Mouse (Mus musculus) midbrain, embryonic 11.5 days (tissue): ENCODE measurements around the gene Pitx2. TPM values are rescaled to one million over a fixed set of nuclear protein-coding genes. Genes with fewer than 3 reads are reported as not detected.
A peak's percentile ranks its signal among the peaks of the same experiment; 100 is the strongest.

Source experiments
- ATAC-seq: fragments of 200-750 bp; cut with Nextera tagmentation; 2 replicates; pipeline ENCODE4 v1.8.0; 2017; ENCODE audit warnings: moderate TSS enrichment, moderate library complexity; ENCODE audit not compliant: low FRiP score
- DNase-seq: peaks from one replicate; pipeline ENCODE4 v3.0.0; 2015; ENCODE audit warnings: low spot score; ENCODE audit errors: missing footprints
- H3K27ac ChIP-seq: fragments of 300-500 bp; sonication (generic); 2 replicates; pipeline ENCODE4 v1.5.1; 2014; ENCODE audit warnings: low read depth, low read length
- H3K27me3 ChIP-seq: fragments of 300-500 bp; sonication (generic); 2 replicates; pipeline ENCODE4 v1.6.1; 2014; ENCODE audit warnings: mild to moderate bottlenecking, low read length, moderate library complexity, mixed read lengths; ENCODE audit not compliant: control insufficient read depth, insufficient read depth
- H3K36me3 ChIP-seq: fragments of 300-500 bp; sonication (generic); 2 replicates; pipeline ENCODE4 v1.6.1; 2014; ENCODE audit warnings: mild to moderate bottlenecking, low read length, moderate library complexity, mixed read lengths; ENCODE audit not compliant: control insufficient read depth, insufficient read depth
- H3K4me1 ChIP-seq: fragments of 300-500 bp; sonication (generic); 2 replicates; pipeline ENCODE4 v1.6.1; 2014; ENCODE audit warnings: low read length; ENCODE audit not compliant: control insufficient read depth, insufficient read depth
- H3K4me2 ChIP-seq: fragments of 300-500 bp; sonication (generic); 2 replicates; pipeline ENCODE4 v1.6.1; 2014; ENCODE audit warnings: mild to moderate bottlenecking, moderate library complexity
- H3K4me3 ChIP-seq: fragments of 300-500 bp; sonication (generic); 2 replicates; pipeline ENCODE4 v1.5.1; 2014; ENCODE audit warnings: low read depth, low read length
- H3K9ac ChIP-seq: fragments of 300-500 bp; sonication (generic); 2 replicates; pipeline ENCODE4 v1.6.1; 2014; ENCODE audit warnings: low read length
- H3K9me3 ChIP-seq: fragments of 300-500 bp; sonication (generic); 2 replicates; pipeline ENCODE4 v1.6.1; 2016; ENCODE audit warnings: low read length; ENCODE audit not compliant: control insufficient read depth
- WGBS: fragments of 180-500 bp; shearing (Covaris S2); extraction: QIAGEN DNeasy Blood & Tissue Kit; methylation state at CpG from one replicate; pipeline ENCODE4 v1.1.7; 2014; 5-methylcytosine and 5-hydroxymethylcytosine counted together
- polyA plus RNA-seq: library from polyadenylated mRNA; unstranded; fragments of >200 nt; fragmentation: Nextera tagmentation; extraction: Ambion mirVana; gene quantifications from 2 replicates; pipeline ENCODE4 v1.2.1, GENCODE M21; 2014

Pitx2 gene
- polyA plus RNA-seq, 1 experiment from 2014 or later, result 53.7 TPM

DNA sequence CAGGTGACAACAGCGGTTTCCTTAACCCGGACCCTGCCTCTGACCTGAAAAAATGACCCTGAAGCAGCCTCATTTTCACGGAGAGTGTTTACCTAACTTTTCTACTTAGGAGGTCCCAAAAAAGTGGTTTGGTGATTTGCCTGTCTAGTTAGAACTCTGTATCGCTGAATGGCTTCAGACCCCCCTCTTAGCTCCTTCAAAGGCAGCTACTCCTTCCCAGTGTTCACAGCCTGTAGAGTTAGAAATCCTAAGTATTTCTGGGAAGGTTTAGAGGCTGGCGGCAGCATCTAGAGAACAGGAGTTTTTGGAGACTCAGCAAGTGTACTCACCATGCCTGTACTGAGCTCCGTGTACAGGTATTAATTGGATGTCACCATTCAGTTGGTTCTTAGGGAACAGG is 27.0 kb downstream of the Pitx2 start:
- no peak for ATAC-seq
- peak; percentile 94 for DNase-seq
- Histone ChIP-seq H3K27me3 (peaks cover 72% of the 10 kb centered on the region), H3K4me3 (no peak overlapping the region), H3K9ac (no peak overlapping the region), H3K4me1 (peaks cover 5% of the 10 kb centered on the region; the same call in 1 of the 2 replicates), H3K27ac (no peak overlapping the region), H3K36me3 (no peaks in the 10 kb centered on the region), H3K9me3 (no peaks in the 10 kb centered on the region), H3K4me2 (no peak overlapping the region)
- under 1% methylated on average over 6 of the region's 6 CpGs for WGBS

DNA sequence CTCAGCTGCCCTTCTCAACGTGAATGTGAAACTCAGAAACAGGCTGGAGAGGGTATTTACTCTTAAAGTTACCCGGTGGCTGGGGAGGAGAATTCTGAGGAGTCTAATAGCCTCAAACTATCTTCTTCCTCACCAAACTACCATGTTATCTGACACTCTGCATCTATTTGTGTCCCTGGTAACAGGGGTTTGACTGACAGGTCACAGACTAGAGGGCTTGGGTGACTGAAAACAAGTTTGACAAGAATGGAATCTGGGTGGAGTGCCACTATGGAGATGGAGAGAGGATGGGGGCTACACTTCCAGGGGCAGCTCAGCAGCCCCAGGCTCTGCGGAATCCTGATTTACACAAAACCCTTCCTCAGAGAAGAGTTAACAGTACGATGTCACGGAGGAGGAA is 27.7 kb downstream of the Pitx2 start:
- no peaks in the 10 kb centered on the region for H3K9me3 ChIP-seq
- ATAC-seq, result no peak
- H3K27ac ChIP-seq, result no peak overlapping the region
- H3K4me2 ChIP-seq, result no peak overlapping the region
- H3K4me1 ChIP-seq, result peaks cover 5% of the 10 kb centered on the region; the same call in 1 of the 2 replicates
- WGBS, result 3% methylated on average over 5 of the region's 5 CpGs
- H3K36me3 ChIP-seq, result no peaks in the 10 kb centered on the region
- peak; percentile 88 for DNase-seq
- H3K9ac ChIP-seq, result no peak overlapping the region
- no peak overlapping the region for H3K4me3 ChIP-seq
- H3K27me3 ChIP-seq, result peaks cover 65% of the 10 kb centered on the region

DNA sequence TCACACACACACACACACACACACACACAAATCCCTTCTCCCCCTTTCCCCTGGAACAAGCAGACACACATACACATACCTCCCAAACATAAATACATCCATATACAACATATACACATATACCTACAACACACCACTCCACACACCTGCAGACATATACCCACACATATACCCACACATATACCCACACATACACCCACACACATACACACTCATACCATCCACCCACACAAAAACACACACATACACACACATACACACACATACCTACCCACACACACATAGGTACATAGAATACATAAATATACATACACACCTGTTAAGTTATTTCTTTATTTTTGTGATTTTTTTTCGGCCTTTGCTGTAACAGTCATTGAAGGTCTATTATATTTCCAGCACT is 38.3 kb downstream of the Pitx2 start:
- ATAC-seq (no peak), DNase-seq (no peak)
- H3K27ac ChIP-seq, result no peak overlapping the region
- H3K27me3 ChIP-seq, result no peaks in the 10 kb centered on the region
- no peak overlapping the region for H3K9ac ChIP-seq
- no peaks in the 10 kb centered on the region for H3K36me3 ChIP-seq
- H3K9me3 ChIP-seq, result no peaks in the 10 kb centered on the region
- H3K4me2 ChIP-seq, result no peak overlapping the region
- no peak overlapping the region for H3K4me3 ChIP-seq
- no peaks in the 10 kb centered on the region for H3K4me1 ChIP-seq
- 87% methylated on average over 1 of the region's 1 CpGs for WGBS

DNA sequence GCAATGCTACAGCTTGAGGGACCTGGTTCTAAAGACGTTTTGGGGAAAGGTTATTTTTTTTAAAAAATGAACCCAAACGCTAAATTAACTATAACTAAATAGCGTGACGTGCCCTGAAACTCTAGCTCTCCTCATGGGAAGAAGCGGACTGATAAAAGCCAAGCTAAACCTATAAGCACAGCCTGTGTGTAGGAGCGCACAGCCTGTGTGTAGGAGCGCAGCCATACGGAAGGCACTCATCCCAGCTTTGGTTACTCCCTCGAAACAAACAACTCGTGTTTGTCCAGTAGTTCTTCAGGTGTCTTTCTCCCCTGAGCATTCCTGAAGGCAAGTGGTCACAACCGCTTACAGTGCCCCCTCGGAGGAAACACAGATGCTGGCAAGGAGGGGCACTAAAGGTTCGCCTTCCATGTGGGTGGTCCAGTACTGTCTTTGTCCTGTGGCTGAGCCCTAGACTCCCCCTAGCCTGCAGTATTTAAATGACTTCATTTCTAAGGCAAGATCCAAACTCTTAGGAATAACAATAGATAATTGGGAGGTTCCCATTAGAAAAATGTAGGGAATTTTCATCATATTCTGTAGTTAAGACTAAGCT is 39.1 kb downstream of the Pitx2 start:
- no peak overlapping the region for H3K4me3 ChIP-seq
- ATAC-seq (no peak), DNase-seq (no peak)
- H3K27ac ChIP-seq, result no peak overlapping the region
- H3K9me3 ChIP-seq, result no peaks in the 10 kb centered on the region
- peak overlapping the region; percentile 1; the same call in 1 of the 2 replicates for H3K4me2 ChIP-seq
- no peaks in the 10 kb centered on the region for H3K36me3 ChIP-seq
- 29% methylated on average over 13 of the region's 13 CpGs for WGBS
- no peak overlapping the region for H3K9ac ChIP-seq
- H3K27me3 ChIP-seq, result no peaks in the 10 kb centered on the region
- no peaks in the 10 kb centered on the region for H3K4me1 ChIP-seq

DNA sequence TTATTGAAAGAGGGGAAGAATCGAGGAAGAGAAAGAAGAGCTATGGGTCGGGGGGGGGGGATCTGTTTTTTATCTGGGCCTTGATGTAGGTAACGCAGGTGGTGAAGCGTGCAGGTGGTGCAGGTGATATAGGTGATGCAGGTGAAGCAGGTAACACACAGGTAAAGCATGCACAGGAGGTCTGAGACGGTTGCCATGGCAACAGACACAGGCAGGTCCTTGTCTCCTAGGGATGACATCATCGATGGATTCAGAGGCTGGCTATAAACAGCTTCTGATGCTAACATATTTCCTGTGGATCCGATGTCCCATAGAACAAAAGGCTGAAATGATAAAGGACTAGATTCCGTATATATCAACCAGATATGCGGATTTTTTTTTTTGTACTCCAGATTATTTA is 51.3 kb downstream of the Pitx2 start:
- H3K36me3 ChIP-seq, result no peaks in the 10 kb centered on the region
- H3K4me3 ChIP-seq, result no peak overlapping the region
- H3K4me1 ChIP-seq, result no peaks in the 10 kb centered on the region
- H3K9ac ChIP-seq, result no peak overlapping the region
- no peaks in the 10 kb centered on the region for H3K9me3 ChIP-seq
- H3K27ac ChIP-seq, result no peak overlapping the region
- no peak overlapping the region for H3K4me2 ChIP-seq
- 86% methylated on average over 9 of the region's 9 CpGs for whole genome bisulfite sequencing
- H3K27me3 ChIP-seq, result no peaks in the 10 kb centered on the region
- no peak for ATAC-seq
- no peak for DNase-seq

DNA sequence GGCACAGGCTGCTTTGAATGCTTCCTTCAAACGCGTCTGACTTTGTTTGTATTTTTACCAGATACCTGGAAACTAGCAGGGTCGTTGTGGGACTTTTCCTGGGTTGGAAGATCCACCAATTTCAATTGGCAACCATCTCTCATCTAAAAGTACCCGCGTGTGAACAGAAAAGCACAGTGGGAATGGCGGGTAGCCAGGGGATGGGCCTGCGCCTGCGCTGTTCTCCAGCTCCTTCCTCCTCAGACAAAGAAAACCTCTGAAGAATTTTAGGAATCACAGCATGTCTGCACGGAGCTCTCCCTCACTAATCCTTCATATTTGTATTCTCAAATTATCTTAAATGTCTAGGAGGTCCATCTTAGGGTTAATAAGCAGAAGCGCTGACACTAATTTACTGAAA is 54.6 kb downstream of the Pitx2 start:
- ATAC-seq (no peak), DNase-seq (no peak)
- H3K27me3 ChIP-seq, result no peaks in the 10 kb centered on the region
- no peak overlapping the region for H3K4me2 ChIP-seq
- 52% methylated on average over 10 of the region's 10 CpGs for WGBS
- H3K4me3 ChIP-seq, result no peak overlapping the region
- H3K9ac ChIP-seq, result no peak overlapping the region
- no peaks in the 10 kb centered on the region for H3K4me1 ChIP-seq
- no peak overlapping the region for H3K27ac ChIP-seq
- H3K9me3 ChIP-seq, result no peaks in the 10 kb centered on the region
- no peaks in the 10 kb centered on the region for H3K36me3 ChIP-seq

DNA sequence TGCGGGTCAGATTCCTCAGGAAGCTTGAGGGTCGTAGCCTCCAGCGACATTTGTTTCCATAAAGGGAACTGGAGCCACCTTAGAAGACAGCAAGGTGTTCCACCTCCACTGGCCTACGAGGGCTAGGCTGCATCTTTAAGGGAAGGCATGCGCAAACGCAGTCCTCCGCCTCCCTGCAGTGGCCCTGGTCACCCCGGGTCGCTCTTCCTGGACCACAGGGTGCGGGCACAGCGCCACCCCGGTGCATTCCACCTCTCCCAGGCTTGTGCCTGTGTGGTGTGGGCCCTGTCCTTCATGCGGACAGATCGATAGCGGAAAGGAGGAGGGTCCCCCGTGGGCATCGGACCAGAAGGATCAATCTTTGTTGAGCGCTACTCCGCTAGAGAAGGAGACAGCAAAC is 56.6 kb downstream of the Pitx2 start:
- peak; percentile 40; the same call in 1 of the 2 replicates for ATAC-seq

DNA sequence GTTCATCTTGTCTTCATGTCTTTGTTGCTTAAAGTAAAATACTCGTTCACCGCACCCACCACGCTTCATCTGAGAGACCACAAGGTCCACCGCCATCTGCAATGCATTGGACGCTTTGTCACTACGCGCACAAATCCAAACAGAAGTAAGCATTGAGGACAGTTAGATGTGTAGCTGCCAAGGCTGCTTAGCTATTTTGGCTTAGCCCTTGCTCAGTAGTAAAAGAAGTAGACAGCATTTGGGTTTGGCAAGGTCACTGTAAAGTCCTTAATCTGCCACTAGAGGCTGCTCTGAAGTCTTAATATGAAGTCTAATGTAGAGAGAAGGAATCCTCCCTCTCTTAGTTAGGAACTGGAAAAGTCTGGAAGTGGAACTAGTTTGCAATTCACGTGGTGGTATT is 57.1 kb downstream of the Pitx2 start:
- Histone ChIP-seq H3K4me3 (peak overlapping the region; percentile 9; the same call in 1 of the 2 replicates), H3K4me1 (no peaks in the 10 kb centered on the region), H3K4me2 (peak overlapping the region; percentile 39), H3K9me3 (no peaks in the 10 kb centered on the region), H3K9ac (no peak overlapping the region), H3K27ac (no peak overlapping the region), H3K27me3 (no peaks in the 10 kb centered on the region), H3K36me3 (no peaks in the 10 kb centered on the region)
- 73% methylated on average over 8 of the region's 8 CpGs for WGBS
- DNase-seq (no peak), ATAC-seq (no peak)

More for the DNA sequence above, 56.6 kb downstream of the Pitx2 start:
- DNase-seq, result no peak
- H3K36me3 ChIP-seq, result no peaks in the 10 kb centered on the region
- WGBS, result 55% methylated on average over 19 of the region's 19 CpGs
- no peaks in the 10 kb centered on the region for H3K9me3 ChIP-seq
- no peak overlapping the region for H3K27ac ChIP-seq
- peak overlapping the region; percentile 9; the same call in 1 of the 2 replicates for H3K4me3 ChIP-seq
- H3K9ac ChIP-seq, result no peak overlapping the region
- peak overlapping the region; percentile 39 for H3K4me2 ChIP-seq
- no peaks in the 10 kb centered on the region for H3K4me1 ChIP-seq
- no peaks in the 10 kb centered on the region for H3K27me3 ChIP-seq

DNA sequence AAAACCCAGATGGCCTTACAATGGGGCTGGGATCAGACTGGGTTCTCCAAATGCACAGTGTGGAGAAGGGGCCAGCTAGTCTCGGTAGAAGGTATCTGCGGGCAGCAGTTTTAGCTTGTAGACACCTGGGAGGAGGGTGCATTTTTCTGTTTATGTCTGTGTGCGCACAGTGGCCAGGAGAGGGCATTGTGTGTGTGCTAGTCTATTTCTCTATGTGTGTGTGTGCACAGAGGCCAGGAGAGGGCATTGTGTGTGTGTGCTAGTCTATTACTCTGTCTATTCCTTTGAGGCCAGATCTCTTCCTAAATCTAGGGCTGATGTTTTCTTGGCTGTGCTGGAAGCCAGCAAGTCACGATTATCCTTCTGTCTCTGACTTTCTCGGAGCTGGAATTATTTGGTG is 58.8 kb downstream of the Pitx2 start:
- Histone ChIP-seq H3K4me2 (no peak overlapping the region), H3K4me1 (no peaks in the 10 kb centered on the region), H3K27ac (no peak overlapping the region), H3K27me3 (no peaks in the 10 kb centered on the region), H3K4me3 (no peak overlapping the region), H3K36me3 (no peaks in the 10 kb centered on the region), H3K9ac (no peak overlapping the region), H3K9me3 (no peaks in the 10 kb centered on the region)
- WGBS, result 75% methylated on average over 5 of the region's 5 CpGs
- DNase-seq (no peak), ATAC-seq (no peak)
